Mouse (Mus musculus): ENCODE data around the gene Lrrc20.

- TF ChIP-seq CTCF (IDR thresholded peaks at IDR 0.05; ENCODE audit: extremely low read depth, insufficient read length, insufficient replicate concordance, low read depth, low read length) (no peak), POLR2A (IDR thresholded peaks at IDR 0.05; ENCODE audit: low read depth, low read length) (no peak)
Measured at GRCm38 (mm10) chr10:61499505-61500466, 24.2 kb downstream of the Lrrc20 start.

Measured in small intestine, adult 2 months (tissue).